Mouse (Mus musculus) ES-E14 (cell line): Measurements from ENCODE around the gene Cog4.

Experiments used
- CHD2 ChIP-seq: IDR thresholded peaks from 2 replicates; pipeline ENCODE4 v1.6.1; 2014; ENCODE audit warnings: mild to moderate bottlenecking, low read depth, low read length, inconsistent platforms
- HCFC1 ChIP-seq: IDR thresholded peaks from 2 replicates; pipeline ENCODE4 v1.6.1; 2012; ENCODE audit warnings: low read length, inconsistent platforms, borderline replicate concordance; ENCODE audit not compliant: insufficient read depth
- MAFK ChIP-seq: IDR thresholded peaks from 2 replicates; pipeline ENCODE4 v1.6.1; 2014; ENCODE audit warnings: mild to moderate bottlenecking, low read depth, low read length, inconsistent platforms; ENCODE audit not compliant: insufficient read depth
- ZC3H11A ChIP-seq: IDR thresholded peaks from 2 replicates; pipeline ENCODE4 v1.6.1; 2012; ENCODE audit warnings: low read depth, mild to moderate bottlenecking, inconsistent platforms, low read length, borderline replicate concordance
- ZNF384 ChIP-seq: IDR thresholded peaks from 2 replicates; pipeline ENCODE4 v1.6.1; 2012; ENCODE audit warnings: low read depth, low read length, inconsistent platforms

DNA sequence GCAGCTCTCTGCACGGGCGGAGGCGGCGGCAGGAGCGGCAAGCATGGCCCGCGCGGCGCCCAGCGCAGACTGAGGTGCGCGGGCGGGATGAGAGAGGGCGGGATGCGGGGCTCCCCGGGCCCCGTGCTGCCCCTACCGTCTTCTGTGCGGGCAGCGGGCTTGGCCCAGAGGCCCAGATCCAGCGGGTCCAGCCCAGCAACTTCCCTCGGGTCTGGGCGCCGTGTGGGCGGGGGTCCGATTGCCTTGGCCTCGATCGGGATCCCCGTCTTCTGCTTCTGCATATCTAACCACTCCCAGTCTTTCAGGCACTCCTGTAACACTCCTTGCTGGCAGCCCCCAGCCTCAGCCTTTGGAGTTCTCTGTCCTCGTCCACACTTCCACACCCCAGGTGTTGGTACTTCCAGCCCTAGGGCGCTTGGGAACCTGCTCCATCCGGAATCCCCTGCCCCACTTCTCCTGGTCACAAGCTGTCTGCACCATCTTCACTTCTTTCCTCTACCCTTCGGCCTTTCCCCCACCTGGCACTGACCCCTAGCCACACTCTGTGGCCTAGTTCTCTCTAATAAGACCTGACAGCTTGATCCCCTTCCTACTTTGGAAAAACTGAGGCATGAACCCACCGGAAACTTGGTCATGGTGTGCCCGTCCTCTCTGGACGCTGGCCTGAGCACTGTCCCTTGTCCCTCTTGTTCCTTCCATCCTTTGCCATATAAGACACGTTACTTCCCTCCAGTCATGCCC is 73.8 kb downstream of the Cog4 start:
- TF ChIP-seq ZNF384 (no peak), MAFK (no peak), HCFC1 (no peak), ZC3H11A (no peak), CHD2 (no peak)
